Mouse (Mus musculus) kidney, postnatal 25 days (tissue): ENCODE results near the gene Kcnip4.

Experiments
- DNase-seq, 2 experiments: peaks; one replicate each; pipeline ENCODE4 v3.0.0; 2021; ENCODE audit warnings: mixed read lengths in 2 of 2

Gene Kcnip4

DNA sequence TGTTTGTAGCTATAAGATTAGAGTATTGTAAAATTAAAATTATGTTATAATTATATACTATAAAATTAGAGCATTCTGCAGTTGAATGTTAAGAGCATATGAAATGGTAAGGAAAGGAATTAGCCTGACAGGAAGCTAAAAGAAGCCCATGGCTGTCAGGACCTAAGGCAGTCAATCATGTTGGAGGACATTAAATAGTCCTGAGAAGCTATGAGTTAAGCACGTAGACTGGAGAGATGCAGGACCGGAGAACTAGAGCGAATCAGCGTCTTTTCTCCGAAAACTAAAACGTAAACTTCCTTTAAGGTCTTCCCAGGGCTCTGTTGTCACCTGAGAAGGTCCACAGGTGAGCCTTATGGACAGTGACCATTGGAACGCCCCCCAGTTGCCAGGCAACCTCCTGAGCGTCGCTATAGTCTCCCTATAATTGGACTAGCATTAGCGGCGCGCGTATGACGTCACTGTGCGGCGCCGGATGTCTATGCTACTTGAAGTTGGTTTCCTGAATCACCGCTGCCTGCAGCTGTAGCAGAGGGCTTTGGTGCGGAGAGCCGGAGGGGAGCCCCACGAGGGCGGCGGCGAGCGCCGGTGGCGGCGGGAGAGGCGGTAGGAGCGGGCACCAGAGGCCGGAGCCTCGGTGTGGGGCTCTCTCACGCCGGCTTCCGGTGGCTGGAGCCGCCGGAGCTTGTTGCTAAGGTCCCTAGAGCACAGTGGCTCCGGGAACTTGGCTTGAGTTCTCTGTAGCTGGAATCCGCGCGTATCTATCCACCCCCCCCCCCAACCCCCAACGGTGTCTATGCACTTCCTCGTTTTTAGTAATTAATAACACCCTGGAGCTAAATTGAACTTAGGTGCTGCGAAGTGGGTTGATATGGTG is 1152.6 kb downstream of the Kcnip4 start:
- DNase-seq: peak; percentile 97

DNA sequence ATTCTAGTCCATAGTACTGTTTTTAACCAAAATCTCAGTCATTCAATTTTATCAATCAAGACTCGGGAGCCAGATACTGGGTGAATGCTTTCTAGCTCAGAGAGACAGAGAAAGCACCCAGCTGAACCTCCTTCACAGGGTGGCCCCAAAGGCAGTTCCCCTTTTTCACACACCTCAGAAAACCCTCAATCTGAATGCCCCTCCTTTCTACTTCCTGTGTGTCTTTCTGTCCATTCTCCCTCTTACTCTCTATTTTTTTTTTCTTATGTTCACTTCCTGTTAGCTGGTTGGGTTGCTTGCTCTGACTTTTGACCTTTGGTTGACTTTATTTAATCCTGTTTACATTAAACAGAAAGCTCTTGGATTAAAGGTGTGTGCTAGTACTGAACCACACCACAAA is 1175.4 kb downstream of the Kcnip4 start:
- DNase-seq: no peak

DNA sequence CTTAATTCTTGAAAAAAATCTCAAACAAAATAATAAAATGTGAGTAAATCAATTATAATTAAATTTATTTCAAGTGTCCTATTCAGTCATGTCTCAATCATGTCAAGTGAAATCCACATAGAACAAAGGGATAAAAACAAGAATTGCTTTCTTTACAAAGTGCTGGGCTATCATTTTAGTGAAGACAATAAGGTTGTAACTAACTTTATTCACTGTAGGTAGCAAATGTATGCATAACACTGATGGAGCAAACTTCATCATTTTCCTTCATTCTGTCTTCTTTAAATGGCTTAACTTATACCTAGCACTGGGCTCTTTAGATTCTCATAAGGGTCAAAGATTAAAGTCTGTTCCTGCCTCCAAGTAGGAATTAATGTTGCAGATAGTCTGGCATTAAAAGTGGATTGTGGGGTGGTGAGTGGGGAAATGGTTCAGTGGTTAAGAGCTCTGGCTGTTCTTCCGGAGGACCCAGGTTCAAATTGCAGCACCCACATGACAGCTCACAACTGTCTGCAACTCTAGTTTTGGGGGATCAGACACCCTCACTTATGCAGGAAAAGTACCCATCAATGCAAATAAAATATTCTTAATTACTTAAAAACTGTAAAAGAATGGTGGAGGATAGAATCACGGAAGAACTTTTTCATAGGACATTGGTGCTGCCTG is 1178.6 kb downstream of the Kcnip4 start:
- no peak for DNase-seq

DNA sequence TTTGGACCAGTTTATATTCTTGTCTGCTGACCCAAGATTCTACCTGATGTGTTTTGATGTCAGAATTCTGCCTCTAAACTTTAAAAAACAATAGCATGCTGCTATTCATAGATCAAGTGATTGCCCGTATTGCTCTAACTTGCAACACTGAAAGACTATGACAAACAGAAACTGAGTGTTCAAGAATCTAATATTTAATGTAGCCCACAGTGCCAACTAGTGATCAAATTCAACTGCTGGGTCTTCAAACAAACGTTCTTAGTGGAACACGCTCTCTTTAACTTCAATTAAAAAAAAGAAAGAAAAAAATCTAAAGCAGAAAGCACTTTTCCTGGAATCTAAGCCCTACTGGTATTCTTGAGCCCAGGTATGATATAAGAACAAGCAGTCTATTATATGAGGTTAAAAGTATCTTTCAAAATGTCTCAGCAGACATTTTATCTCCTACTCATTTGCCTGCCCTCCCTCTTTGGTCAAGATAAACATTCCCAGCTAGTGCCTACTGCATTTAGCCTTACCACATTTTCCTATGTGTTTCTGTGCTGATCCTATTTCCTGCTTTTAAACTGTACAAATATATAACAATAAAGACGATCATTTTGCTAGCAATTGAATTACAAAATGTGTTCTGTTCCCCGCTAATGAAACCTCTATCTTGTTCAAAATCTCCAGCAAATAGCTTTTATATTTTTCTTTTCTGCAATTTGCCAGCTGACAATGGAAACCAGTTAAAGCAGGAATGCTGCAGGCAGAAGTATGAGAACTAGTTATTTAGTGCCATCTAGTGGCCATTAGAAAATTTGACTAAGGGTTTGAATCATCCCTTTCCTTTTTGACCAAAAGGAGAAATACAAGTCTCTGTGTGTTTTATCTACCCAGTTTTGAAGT is 1179.4 kb downstream of the Kcnip4 start:
- DNase-seq: no peak

DNA sequence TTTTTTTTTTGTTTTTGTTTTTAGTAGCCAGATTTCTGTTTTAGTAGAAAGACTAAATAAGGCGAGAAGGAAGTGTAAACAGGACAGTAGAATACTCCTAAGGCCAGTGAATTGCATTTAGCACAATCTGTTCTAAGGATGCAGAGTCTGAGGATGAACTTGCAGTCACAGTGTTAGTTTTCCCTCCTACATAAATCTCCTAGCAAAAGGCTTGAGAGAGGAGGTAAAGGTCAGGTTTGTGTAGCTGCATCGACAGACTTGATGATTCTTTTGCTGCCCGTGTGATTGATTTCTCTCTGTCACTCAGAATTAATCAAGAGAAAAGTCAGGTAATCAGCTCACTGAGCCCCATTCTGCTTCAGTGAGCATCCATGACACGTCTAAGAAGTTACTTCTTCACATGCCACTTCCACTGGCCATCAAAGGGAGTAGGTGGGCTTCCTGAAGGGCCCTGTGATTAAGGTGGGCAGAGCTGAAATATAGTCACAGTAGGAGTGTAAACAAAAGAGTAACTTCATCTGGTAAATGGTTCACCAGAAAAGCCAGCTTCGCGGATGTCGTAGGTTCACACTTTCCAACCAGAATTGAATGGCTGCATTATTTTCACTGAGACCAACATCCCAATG is 1183.8 kb downstream of the Kcnip4 start:
- DNase-seq: no peak
